Mouse (Mus musculus) right cerebral cortex, postnatal 10 days (tissue): Measurements from ENCODE around the gene Bcl9.

Experiments used
- DNase-seq, 2 experiments: peaks; one replicate each; pipeline ENCODE4 v3.0.0; 2021; ENCODE audit warnings: low spot score in 2 of 2

The Bcl9 gene

DNA sequence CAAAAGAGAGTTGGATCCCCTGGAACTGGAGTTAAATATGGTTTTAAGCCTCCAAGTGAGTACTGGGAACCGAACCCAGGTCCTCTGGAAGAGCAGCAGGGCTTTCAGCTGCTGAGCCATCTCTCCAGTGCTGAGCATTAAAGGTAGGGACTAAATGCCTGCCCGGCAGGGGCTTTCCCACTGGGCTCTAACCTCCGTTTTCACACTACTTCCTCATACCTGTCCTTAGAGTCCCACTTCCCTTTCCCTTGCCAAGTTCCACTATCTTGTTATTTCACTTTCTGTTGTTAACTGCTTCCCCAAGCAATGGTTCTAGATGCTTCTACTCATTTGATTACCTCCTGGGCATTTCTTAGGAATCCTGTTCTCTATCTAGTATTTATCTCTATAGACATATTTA, 65.4 kb downstream of the Bcl9 start:
- no peak for DNase-seq

DNA sequence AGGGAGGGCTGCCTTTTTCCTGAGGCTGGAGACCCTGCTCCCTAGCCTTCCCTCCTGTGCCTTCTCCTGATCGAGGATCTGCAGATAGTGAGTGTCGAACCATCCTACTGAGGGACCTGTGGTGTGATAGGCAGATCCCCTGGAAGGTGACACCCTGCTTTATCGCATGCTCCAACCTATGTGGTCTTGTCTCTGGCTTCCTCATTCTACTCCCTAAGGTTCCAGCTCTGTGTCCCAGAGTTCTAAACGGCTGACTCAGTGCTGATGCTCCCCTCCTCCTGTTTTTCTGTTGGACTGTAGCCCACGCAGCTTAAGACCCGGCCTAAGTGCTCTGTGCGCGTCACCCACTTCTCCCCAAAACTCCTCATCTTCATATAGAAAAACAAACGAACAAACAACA, 65.9 kb downstream of the Bcl9 start:
- no peak for DNase-seq

DNA sequence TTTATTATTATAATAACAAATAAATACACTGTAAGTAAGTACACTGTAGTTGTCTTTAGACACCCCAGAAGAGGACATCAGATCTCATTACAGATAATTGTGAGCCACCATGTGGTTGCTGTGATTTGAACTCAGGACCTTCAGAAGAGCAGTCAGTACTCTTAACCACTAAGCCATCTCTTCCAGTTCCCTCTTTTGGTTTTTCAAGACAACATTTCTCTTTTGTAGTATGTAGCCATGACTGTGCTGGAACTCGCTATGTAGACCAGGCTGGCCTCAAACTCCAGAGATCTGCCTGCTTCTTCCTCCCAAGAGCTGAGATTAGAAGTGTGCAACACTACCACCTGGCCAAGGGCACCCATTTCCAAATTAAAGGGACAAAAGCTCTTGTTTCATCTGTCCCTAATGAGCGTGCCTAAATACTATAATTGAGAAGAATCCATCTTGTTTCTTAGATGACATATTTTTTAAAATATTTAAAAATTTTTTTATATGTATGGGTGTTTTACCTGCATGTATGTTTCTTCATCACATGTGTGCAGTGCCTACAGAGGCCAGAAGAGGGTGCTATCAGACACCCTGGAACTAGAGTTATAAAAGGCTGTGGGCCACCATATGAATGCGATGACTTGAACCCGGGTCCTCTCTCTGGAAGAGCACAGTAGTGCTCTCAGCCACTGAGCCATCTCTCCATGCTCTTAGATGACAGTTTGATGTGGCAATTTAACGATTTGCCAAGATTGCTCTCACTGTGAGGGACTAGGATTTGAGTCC, 66.9 kb downstream of the Bcl9 start:
- DNase-seq, result peak in 1 of 2 experiments; percentile 26

DNA sequence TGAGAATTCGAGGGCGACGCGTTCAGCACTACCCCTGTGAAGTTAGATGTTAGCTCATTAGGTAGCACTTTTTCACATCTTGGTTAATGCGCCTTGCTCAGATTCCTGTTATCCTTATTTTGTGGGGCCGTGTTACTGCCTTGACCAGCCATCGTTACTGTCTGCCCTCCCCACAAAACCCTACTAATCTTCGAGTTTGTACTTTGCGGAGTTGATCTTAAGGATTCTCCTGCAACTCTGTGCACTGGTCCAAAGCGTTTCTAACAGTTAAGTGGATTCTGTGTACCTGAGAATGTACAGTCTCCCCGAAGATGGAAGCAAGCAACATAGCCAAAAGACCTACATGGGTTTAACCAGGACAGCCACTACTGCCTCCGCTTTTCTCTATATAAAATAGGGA, 69.3 kb downstream of the Bcl9 start:
- no peak for DNase-seq

DNA sequence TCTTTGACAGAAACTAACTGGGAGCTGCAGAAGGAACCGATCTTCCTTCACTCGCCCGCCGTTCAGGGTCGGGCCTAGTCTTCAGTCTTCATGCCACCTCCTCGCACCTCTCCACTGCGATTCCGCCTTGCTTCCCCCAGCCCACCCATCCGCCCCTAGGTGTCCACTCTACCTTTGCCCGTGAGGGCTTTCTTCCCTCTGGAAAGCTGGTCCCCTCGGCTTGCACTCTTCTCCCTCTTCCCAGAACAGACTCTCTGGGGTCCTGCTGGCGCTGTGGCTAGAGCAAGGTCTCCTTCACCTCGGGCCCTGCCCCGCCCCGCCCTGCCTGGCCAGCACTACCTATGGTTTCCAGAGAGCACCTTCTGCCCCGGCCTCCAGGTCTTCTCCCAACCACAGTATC, 69.7 kb downstream of the Bcl9 start:
- no peak for DNase-seq

DNA sequence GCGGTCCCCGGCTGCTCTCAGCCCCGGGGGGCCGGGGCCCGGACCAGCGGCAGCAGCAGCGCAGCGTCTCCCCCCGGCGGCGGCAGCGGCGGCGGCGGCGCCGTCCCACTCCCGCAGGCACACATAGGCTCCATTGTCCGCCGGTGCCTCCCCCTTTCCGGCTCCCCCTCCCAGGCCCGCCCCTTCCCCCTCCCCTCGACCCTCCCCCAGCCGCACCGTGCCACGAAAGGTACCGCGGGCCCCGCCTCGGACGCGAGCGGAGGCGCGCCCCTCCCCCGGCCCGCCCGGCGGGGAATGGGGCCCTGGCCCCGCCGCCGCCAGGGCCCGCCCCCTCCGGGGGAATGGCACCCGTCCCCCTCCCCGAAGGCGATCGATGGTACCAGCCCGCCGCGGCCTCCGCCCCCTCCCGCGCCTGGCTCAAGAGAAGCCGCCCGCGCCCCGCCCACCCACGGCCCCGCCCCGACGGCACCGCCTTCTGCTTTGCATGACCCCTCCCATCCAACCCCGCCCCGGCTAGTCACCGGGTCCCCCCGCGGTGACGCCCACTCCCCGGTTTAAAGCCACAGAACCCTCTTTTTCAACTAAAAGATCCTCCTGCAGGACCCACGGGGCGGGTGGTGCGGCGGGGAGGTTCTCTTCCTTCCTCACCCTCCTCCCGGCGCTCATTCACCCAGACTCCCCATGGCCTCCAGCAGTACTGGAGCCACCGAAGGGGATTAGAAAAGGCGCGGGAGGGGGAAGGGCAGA, 70.3 kb downstream of the Bcl9 start:
- DNase-seq, result peak; percentile 97

DNA sequence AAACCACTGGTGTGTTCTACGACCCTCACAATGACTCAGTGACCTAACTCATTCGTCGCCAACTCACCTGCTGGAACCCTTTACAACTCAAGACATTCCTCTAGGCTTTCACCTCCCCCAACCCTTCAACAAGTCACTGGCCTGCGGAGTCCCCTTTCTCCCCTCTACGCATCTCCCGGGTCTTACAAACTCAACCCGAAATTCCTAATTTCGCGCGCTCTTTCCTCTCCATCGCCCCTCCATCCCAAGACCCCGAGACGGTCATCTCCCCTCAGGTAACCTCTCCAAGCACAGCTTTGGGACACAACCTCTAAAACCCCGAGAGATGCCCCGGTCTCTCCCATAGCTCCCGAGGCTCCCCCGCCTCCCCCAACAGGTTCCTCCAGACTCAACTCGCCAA, 71.0 kb downstream of the Bcl9 start:
- DNase-seq, result no peak

DNA sequence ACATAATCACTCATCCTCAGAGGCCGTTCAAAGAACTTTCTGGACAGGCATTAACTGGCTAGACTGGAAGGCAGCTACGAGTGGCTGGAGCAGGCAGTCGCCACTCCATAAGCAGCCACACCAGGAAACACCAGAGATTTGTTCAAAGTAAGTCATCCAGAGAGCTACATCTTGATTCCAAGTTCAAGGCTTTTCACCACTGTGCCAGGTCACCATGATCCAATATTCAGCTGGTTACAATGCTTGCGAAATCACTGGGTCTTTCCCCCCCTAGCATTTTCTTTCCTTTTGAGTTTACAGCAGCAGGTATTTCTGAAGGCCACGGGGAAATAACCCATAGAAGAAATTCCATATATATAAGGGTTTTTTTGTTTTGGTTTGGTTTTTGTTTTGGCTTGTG, 72.5 kb downstream of the Bcl9 start:
- no peak for DNase-seq

DNA sequence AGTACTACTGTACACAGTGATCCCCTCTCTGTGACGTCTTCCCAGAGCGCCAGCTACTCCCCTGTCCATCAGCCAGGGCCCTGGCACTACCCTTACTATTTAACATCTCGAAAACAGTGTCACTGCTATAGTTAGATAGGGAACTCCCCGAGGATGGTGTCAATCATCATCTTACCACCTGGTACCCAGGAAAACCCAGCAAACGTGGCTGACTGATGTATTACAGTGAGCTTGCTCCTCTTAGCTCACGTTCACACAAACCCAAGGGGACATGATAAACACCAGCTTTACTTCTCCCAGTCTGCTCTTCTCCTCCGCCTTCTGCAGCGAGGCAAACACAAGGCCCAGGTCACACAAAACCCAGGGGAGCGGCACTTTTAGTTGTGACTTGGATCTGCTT, 74.5 kb downstream of the Bcl9 start:
- DNase-seq, result no peak

DNA sequence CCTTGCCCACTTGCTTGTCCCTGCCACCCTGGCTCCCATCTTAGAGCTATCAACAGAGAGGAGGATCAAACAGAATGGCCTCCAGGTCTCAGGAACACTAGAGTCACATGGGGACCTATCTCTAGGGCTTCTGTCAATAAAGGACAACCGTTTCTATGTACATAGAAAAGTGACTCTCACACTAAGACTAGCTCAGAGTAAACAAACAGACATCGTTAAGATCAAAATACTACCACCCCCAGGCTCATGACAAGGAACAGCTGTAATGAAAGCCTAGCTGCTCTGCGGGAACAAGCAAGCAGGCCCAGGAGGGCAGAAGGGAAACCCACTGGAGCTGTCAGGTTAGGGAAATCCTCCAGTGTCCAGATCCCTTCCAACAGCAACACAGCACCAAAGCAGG, 82.2 kb downstream of the Bcl9 start:
- no peak for DNase-seq

DNA sequence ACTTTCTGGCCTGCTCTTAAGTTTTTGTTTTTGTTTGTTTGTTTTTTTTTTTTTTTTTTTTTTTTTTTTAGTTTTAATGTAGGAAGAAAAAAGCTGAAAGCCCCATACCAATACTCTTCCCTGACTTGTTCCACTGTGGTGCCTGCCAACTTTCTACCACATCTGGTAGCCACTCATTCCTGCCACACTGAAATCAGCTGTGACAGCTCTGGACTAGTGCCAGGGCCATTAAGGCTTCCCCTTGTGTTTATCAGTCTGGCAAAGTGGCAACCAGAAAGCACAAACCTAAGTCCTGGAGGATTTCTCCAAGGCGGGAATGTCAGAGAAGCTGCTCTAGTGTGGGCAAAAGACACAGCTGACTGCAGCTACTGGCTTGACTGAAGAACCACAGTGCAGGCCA, 83.3 kb downstream of the Bcl9 start:
- peak; percentile 61 to 65 for DNase-seq

DNA sequence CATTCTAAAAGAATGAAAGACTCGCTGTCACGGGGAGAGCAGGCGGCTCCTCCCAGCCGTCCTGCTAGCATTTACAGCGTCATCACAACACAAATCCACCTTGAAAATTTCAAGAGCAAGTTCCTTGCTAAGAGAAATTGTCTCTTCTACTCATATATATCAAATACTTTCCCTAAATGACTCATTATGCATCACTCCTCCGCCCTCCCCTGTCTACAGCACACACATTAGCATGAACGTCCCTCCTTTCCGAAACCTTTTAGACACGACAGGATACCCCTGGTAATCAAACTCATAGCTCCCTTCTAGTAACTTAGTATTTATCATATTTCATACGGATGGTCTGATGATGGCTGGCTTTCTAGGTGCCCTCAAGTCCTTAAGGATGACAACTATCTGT, 83.8 kb downstream of the Bcl9 start:
- DNase-seq, result no peak

DNA sequence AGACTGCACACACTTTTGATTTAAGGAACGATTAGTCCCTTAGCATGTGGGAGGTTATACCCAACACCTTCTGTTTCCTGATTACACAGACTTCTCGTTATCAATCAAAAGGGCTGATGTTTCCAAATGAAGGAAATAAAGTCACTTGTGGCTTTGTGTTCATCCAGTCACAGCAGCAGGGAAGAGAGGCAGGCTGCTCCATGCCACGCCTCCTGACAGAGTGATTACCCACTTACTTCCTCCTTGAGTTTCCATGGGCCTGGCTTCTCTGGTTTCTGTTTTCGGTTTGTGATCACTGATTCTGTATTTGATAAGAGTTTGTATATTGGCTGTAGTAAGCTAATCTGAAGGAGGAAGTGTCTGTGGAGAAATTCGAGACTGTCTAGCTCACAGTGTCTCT, 86.5 kb downstream of the Bcl9 start:
- no peak for DNase-seq

DNA sequence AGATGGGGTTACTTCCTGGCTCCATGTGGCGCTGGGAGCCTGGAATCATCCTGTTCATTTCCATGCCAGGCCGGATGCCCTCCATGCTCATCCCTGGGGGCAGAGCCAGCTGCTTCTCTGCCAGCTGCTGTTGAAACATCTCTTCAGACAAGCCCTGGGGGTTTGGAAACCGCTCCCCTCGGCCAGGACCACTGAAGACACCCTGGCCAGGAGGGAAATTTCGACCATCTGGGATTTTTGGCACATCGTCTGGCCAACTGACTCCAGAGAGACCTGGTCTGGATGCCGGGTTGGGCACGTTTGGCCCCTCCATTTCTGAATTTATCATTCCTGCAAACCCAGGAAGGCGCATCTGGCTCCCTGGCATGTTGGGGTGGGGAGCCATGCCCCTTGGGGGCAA, 88.4 kb downstream of the Bcl9 start:
- DNase-seq, result no peak

DNA sequence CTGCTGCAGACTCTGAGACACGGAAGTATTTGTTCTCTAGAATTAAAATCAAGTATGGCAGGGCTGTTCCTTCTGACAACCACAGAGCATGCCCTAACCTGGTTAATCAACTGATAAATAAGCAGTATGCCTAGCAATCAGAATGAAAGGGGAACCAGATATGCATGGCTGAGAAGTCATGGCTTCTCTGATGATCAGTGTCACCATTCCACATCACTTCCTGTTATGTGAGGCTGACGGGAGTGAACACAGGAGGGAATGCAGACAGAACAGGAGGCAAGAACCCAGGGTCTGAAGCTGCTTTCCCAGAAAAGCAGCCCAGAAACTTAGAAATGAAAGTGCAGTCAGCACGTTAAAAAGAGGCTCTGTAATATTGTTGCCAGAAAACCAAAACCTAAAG, 91.2 kb downstream of the Bcl9 start:
- no peak for DNase-seq

DNA sequence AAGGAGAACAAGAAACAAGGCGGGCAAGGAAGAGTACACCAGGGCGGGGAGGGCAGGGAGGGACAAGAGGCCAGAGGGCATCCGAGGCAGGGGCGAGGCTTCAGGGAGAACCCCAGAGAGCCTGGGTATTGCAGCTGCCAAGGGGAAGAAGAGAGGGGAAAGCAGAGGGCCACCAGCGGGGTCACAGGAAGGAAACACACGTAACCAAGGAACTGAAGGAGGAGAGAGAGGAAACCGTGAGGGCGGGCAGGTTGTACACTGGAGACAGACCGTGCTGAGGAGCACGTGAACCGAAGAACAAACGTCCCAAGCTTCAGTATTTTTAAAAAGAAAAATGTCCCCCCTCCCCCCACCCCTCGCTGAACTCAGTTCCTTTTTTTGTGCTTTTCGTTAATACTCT, 93.8 kb downstream of the Bcl9 start:
- no peak for DNase-seq

DNA sequence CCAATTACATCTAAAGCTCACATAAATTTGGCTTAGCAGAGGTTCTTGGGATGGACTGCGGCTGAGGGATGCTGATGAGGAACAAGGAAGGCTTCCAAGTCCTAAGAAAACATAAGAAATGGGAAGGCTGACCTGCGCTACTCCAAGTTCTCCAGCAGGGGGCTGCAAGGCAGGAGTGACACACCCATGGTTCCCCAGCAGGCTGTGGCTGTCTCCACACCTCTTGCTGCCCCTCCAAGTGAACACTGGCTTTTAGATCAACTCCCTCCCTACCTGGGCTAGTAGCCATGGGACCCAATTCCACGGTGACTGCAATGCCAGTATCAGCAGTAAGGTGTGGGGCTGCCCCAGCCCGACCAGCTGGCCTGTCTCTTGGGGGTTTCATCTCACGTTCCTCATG, 95.8 kb downstream of the Bcl9 start:
- peak; percentile 47 to 63 for DNase-seq

DNA sequence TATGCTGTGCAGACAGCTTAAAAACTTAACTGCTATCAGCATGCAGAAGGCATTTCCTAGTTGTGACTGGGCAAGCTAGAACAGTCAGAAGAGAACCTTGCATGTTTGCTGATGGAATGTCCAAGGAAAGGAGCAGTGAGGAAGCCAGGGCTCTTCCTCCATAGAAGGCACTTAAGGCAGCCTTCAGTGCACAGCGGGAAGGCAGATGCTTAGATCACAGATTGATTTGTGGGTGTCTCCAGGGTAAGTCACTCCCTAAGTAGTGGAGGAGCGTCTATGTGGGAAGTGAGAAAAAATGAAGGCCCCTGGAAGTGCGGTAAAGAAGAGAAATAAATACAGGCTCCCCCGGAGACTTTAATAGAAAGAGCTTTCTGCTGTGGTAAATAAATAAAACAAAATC, 98.5 kb downstream of the Bcl9 start:
- no peak for DNase-seq

DNA sequence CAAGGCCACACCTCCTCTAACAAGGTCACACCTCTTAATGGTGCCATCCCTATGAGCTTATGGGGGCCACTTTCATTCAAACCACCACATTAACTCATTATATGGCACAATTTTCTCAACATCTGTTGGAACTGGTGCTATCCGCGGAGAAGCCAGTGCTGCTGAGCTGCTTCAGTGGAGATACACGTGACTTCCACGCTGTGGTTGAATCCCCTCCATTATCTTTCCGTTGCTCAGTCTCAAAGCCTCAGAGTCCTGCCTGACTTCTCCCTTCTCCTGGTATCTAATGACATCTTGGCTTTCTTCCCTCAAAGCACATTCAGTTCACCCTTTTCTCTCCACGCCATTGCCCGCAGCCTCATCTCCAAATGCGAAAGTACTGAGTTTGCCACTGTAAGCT, 101.1 kb downstream of the Bcl9 start:
- no peak for DNase-seq

DNA sequence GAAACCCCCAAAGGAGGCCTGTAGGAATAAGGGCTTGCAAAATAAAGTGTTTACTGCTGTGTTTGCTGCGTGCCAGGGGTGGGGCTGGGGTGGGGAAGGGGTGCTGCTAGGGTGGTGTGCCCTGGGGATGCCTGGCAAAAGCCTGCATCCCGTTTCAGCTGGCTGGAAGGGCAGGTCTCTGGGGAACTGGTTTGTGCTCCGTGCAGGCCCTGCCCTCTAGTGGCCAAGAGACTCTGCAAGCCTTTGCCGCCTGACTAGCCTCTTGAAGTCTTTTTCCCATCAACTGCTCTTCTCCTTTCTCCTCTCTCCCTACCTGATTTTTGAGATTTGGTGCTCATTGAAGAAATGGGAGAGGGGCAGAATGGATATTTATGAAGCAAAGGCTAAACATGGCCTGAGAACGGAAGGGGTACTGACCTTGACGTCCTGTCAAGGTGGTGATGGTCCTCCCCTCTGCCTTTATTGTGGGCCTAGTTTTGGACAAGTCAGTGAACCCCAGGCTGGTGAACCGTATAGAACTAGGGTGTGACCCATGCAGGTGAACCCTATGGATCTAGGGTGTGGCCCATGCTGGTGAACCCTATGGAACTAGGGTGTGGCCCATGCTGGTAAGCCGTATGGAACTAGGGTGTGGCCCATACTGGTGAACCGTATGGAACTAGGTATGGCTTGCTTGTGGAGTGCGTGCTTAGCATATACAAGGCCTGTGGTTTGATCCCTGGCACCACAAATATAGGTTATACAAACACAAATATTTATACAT, 112.4 kb downstream of the Bcl9 start:
- DNase-seq, result peak; percentile 80 to 84

DNA sequence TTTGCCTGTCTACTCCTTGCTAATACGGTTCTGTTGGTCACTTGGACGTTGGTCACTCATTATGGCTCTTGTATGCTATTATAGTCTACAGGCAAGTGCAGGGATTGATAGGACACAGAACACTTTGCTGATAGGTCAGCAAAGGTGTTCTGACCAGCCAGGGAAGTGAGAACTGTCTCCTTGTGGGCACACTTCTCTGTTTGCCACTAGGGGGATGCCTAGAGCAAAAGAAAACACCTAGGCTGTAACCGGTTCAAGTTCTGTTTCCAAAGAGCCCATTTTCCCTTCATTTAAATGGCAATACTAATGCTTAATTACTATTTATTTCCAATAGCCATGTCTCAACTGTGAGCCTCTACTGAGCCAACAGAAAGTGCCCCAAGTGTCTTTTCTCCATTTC, 113.9 kb downstream of the Bcl9 start:
- no peak for DNase-seq

DNA sequence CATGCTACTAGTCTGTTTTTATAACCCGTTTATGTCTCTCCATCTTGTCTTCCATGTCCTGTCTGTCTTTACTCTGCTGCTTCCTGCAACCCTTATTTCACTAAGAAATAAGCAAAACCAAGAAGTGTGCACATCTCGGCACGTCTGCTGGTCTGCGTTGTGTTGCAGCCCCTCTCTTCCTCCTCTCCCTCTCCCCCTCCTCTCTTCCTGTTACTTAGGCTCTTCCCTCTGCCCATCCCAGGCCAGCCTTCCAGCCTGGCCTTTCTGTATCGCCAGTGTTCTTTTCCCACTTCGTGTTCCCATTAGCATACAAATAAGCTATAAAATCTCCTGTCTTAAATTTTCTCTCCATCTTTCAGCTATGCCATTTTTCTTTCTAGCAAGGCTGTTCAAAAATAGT, 117.2 kb downstream of the Bcl9 start:
- no peak for DNase-seq

DNA sequence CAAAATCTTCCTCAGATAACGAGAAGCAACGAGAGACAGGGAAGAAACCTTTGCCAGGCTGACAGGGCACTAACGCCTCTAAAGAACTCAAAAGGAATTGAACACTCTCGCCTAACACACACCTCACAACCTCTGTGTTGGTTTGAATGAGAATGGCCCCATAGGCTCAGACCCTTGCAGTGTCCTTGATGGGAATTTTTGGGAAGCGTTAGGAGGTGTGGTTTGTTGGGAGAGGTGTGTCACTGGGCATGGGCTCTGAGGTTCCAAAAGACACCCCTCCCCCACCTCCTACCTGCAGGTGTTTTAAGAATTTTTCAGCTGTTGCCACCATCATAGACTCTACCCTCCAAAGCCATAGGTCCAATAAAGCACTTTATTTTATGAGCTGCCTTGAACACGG, 118.8 kb downstream of the Bcl9 start:
- DNase-seq, result no peak
